Mouse (Mus musculus) lung, postnatal 10 days (tissue): ENCODE measurements around the gene Fam234a.
A peak's percentile ranks its signal among the peaks of the same experiment; 100 is the strongest.
"Not testable (repeated sequence)": the region's sequence is repeated elsewhere in the genome, so short reads cannot be mapped to it uniquely, and the experiment has no call there.

Experiments used
- DNase-seq: peaks from one replicate; pipeline ENCODE4 v3.0.0; 2021

Gene Fam234a

GRCm38 (mm10) chr17:26244101-26244841, at the start of gene Fam234a:
Gene Fam234a, minus strand, starts transcription at chr17:26244242.
- DNase-seq = peak; percentile 96

DNA sequence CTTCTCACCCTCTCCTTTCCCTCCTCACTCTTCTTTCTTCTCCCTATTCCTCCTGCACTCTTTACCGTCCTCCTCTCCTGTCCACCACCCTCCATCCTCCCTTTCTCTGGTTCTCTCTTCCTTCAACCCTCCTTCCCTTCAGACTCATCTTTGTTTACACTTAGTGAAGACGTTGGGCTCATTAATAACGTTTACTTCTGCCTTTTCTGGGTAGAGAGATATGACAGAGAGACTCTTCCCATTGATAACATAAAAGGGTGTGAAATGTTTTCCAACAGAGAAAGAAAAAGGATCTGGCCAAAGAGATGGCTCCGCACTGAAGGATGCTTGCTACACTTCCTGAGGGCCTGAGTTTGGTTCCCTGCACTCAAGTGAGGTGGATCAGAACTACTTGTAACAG, 45.4 kb upstream of the Fam234a start:
- no peak for DNase-seq

GRCm38 (mm10) chr17:26286199-26286955, 42.3 kb upstream of the Fam234a start:
- DNase-seq = no peak

DNA sequence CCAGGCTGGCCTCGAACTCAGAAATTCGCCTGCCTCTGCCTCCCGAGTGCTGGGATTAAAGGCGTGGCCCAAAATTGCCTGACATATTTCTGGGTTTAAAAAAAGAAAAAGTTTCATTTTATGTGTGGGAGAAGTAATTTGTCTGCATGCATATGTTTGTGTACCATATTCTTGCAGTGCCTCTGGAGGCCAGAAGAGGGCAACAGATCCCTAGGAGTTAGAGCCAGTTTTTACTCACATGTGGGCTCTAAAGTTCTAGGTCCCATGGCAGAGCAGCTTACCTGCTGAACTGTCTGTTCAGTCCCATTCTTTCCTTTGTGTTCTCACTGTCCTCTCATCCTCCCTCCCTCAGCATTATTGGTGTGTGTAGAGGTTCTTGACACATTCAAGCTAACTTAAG, 32.7 kb upstream of the Fam234a start:
- peak; percentile 50 for DNase-seq

GRCm38 (mm10) chr17:26275933-26276332, 31.9 kb upstream of the Fam234a start:
- no peak for DNase-seq

GRCm38 (mm10) chr17:26272586-26272985, 28.5 kb upstream of the Fam234a start:
- DNase-seq = no peak

DNA sequence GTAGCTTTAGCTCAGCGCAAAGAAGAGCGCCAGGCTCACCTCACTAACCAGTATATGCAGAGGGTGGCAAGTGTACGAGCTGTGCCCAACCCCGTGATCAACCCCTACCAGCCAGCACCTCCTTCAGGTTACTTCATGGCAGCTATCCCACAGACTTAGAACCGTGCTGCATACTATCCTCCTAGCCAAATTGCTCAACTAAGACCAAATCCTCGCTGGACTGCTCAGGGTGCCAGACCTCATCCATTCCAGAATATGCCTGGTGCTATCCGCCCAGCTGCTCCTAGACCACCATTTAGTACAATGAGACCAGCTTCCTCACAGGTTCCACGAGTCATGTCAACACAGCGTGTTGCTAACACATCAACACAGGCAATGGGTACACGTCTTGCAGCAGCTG, 25.5 kb upstream of the Fam234a start:
- DNase-seq = not testable (repeated sequence)

DNA sequence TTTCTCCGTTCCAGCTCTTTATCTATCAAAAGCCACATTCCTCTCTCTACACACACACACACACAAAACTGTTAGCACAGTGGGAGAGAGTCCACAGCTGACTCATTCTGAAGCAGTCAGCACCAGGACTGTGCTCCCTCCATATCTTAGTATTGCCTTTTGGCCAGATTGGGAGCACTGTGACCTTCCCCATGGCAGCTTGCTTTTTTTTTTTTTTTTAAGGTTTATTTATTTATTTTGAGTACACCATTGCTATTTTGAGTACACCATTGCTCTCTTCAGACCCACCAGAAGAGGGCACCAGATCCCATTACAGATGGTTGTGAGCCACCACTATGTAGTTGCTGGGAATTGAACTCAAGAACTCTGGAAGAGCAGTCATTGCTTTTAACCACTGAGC, 24.8 kb upstream of the Fam234a start:
- no peak for DNase-seq

DNA sequence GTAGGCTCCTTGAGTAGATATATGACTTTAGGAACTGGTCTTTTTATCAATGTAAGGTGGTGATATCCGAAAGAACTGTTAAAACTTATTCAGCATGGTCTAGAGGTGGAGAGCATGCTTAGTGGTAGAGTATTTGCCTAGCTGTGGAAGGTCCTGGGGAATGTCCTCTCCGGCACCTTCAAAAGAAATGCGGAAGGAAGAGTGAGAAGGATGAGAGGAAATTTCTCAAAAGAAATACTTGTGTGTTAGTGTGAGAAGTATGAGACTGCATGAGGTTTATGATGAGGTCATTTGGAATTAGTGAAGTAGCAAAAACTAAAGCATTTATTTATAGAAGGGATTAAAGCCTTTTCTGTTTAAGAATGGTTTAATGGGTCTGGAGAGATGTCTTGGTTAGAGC, 18.3 kb upstream of the Fam234a start:
- no peak for DNase-seq

GRCm38 (mm10) chr17:26261826-26262225, 17.8 kb upstream of the Fam234a start:
- no peak for DNase-seq

- DNase-seq = no peak
Observed at GRCm38 (mm10) chr17:26255313-26255712, 11.3 kb upstream of the Fam234a start.

DNA sequence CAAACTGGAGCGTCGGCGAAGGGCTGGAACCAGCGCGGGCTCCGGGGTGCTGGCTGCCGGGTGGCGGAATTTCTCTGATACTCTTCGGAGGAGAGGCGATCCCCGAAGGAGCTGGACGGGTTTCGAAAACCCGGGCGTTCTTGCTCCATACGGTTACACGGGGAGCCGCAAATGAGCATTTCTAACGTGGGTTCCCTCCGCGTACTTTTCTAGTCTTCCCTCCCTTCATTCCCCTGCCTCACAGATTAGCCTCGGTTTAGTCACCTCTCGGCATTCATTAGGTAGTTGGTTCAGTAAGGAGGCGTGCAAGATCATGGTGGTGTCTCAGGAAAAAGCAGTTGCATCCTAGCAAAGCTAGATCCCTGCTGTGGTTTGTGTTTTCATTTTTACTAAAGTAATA, 9.4 kb upstream of the Fam234a start:
- DNase-seq = no peak

GRCm38 (mm10) chr17:26252539-26253251, 8.7 kb upstream of the Fam234a start, which contains the start of gene Luc7l:
Gene Luc7l, plus strand, starts transcription at chr17:26252896.
- DNase-seq = peak; percentile 97

DNA sequence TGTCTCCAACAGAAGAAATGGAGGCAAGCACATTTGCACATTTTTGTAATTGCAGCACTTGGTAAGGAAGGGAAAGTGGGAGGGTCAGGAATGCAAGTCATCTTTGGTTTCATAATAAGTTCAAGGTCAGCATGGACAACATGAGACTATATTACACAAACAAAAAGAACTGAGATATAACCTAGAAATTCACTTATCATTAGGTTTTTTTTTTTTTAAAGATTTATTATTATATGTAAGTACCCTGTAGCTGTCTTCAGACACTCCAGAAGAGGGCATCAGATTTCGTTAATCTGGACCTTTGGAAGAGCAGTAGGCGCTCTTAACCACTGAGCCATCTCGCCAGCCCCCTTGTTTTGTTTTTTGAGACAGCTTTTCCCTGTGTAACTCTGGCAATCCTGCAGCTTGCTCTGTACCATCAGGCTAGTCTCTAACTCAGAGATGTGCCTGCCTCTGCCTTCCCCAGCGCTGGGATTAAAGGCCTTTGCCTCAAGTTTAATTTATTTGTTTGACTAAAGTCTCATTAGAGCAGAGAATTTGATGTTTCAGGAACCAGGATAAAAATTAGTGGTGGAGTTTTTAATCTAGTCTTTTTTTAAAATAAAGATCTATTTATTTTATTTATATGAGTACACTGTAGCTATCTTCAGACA, 8.0 kb upstream of the Fam234a start:
- DNase-seq = no peak

- peak; percentile 87 for DNase-seq
Observed at GRCm38 (mm10) chr17:26243471-26244100, 456 bp downstream of the Fam234a start.

DNA sequence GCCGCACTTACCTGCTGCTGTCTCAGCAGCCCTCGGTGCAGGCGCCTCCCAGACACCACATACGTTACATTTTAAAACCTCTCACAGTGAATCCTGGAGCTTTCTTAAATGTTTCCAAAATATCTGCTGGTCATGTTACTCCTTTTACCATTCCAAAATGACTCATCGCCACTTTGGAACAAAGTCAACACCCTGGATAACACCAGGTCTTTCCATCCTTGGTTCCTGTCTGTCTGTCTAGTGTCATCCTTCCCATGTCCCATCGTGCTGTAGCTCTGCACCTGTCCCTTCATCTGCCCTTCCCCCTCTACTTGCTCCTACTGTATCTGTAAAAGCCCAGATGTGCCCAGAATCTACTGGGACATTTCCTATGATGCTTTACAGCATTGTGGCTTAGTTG, 3.1 kb downstream of the Fam234a start:
- no peak for DNase-seq

- no peak for DNase-seq
Observed at GRCm38 (mm10) chr17:26240120-26240790, 3.8 kb downstream of the Fam234a start.

- no peak for DNase-seq
Observed at GRCm38 (mm10) chr17:26239551-26239950, 4.5 kb downstream of the Fam234a start.

DNA sequence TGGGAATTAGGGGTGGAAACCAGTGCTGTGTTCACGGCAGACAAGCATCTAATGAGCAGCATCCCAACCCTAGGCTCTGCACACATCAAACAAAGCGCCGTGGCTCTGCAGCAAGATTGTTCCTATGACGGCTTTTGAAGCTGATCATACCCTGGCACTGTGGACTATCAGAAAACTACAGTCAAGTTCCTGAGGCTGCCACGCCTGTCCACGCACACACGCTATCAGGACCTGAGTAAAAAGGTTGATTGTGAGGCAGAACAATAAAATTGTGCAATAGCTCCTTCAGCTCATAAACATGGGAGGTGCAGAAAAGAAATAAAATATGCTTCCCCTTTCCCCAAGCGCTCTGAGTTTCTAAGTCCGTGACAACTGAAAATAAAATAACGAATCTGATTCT, 6.4 kb downstream of the Fam234a start:
- no peak for DNase-seq

DNA sequence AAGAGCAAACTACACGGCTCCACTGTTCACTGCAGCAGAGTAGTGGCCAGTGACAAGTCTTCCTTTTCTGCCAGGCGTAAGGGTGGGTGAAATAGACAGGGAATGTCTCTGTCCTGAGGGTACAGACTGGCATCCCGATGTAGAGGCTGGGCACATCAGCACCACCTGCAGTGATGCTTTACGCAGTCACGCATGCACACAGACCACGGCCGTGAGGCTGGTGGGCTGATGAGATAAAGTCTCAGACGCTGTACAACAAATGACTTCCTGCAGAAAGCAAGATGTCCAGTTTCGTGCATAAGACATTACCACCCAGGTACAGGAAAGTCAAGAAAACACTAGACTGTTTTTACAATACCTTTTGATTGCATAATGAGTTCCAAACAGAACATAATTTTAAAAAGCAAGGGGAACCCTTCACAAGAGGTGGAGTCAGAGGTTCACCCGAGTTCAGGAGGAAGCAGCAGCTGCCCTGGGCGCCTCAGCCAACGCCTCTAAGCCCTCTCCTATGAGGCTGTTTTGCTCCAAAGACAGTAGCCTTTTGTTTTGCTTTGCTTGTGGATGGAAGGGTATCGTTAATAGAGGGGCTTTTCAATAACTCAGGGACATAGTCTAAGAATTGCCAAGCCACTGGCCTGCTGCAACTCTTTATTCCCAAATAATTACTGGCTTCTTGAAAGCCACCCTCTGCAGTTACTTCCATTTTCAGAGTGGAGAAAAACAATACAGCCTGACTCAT, 8.8 kb downstream of the Fam234a start:
- DNase-seq = no peak

DNA sequence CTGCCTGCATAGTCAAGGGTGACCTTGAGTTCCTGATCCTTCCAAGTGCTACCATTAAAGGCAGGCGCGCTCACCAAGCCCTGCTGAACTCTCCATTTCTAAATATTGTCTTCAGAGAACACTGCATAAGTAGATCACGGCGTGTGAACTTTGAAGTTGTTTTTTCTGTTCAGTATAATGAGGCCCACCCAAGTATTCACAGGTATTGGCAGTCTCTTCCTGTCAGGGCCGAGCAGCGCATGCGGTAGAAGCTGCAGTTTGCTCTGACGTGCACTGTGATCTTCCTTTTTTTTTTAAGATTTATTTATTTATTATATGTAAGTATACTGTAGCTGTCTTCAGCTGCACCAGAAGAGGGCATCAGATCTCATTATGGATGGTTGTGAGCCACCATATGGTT, 9.7 kb downstream of the Fam234a start:
- no peak for DNase-seq
